Mouse (Mus musculus) splenic B cell, adult 2 months (primary cell): ENCODE measurements around the gene Cables2.

Experiments used
- DNase-seq: peaks from one replicate; pipeline ENCODE4 v3.0.0-alpha.2; 2011; ENCODE audit warnings: low read depth, low spot score
- H3K27me3 ChIP-seq: 2 replicates; pipeline ENCODE4 v1.6.1; 2012; ENCODE audit warnings: mild to moderate bottlenecking, low read length, moderate library complexity, mixed read lengths; ENCODE audit not compliant: control insufficient read depth, poor library complexity, insufficient read depth, severe bottlenecking
- H3K36me3 ChIP-seq: 2 replicates; pipeline ENCODE4 v1.6.1; 2012; ENCODE audit warnings: mild to moderate bottlenecking, low read length, moderate library complexity, mixed read lengths; ENCODE audit not compliant: control insufficient read depth, poor library complexity, insufficient read depth, severe bottlenecking

The Cables2 gene

GRCm38 (mm10) chr2:180216921-180217320 lies 56.4 kb downstream of the Cables2 start:
- DNase-seq, result no peak
- Histone ChIP-seq H3K36me3 (no peaks in the 10 kb centered on the region), H3K27me3 (no peaks in the 10 kb centered on the region)

GRCm38 (mm10) chr2:180215951-180216350 lies 57.3 kb downstream of the Cables2 start:
- DNase-seq, result no peak
- Histone ChIP-seq H3K27me3 (no peaks in the 10 kb centered on the region), H3K36me3 (no peaks in the 10 kb centered on the region)

- H3K27me3 ChIP-seq, result no peaks in the 10 kb centered on the region
- DNase-seq, result no peak
- H3K36me3 ChIP-seq, result no peaks in the 10 kb centered on the region
Measured at GRCm38 (mm10) chr2:180215011-180215461, 58.3 kb downstream of the Cables2 start.

GRCm38 (mm10) chr2:180214352-180214978 lies 58.8 kb downstream of the Cables2 start:
- no peak for DNase-seq
- H3K27me3 ChIP-seq, result no peaks in the 10 kb centered on the region
- H3K36me3 ChIP-seq, result no peaks in the 10 kb centered on the region

GRCm38 (mm10) chr2:180212255-180212654 lies 61.0 kb downstream of the Cables2 start:
- H3K36me3 ChIP-seq, result no peaks in the 10 kb centered on the region
- no peak for DNase-seq
- no peaks in the 10 kb centered on the region for H3K27me3 ChIP-seq

GRCm38 (mm10) chr2:180208976-180209375 lies 64.3 kb downstream of the Cables2 start:
- H3K27me3 ChIP-seq, result no peaks in the 10 kb centered on the region
- DNase-seq, result no peak
- no peaks in the 10 kb centered on the region for H3K36me3 ChIP-seq
